ENCODE assay signal across 1 mouse cellular context in the genomic region with DNA sequence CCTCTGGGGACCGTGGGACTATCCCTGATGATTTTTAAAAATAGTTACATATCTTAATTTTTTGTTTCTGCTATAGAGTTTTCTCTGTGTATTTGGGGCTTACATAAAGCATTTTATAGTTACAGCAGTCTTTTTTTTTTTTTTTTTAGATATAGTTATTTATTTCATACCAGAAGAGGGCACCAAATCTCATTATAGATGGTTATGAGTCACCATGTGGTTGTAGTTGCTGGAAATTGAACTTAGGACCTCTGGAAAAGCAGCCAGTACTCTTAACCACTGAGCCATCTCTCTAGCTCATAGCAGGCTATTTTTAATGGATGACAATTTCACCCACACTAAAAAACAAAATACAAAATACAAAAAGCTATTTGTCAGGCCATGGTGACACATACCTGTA.
TF ChIP-seq lines count a peak whose summit lies in the region.

No protein-coding gene starts in this region.

TF ChIP-seq in CH12.LX, 34 proteins besides CTCF, POLR2A, EP300 and RAD21:
- TF ChIP-seq MEF2A (IDR thresholded peaks at IDR 0.05; ENCODE audit: borderline replicate concordance, low read depth, low read length): no peak
- TF ChIP-seq MXI1 (IDR thresholded peaks at IDR 0.05; ENCODE audit: low read depth, low read length): no peak
- TF ChIP-seq JUN (IDR thresholded peaks at IDR 0.05; ENCODE audit: insufficient read depth, low read depth, low read length): no peak
- no peak for TF ChIP-seq ELF1 (IDR thresholded peaks at IDR 0.05; ENCODE audit: low read depth, low read length)
- peak; percentile 93 for TF ChIP-seq ZNF384 (IDR thresholded peaks at IDR 0.05; ENCODE audit: low read depth, low read length)
- TF ChIP-seq SMC3 (IDR thresholded peaks at IDR 0.05; ENCODE audit: low read depth, low read length): peak; percentile 19
- TF ChIP-seq UBTF (IDR thresholded peaks at IDR 0.05; ENCODE audit: low read depth, low read length): no peak
- TF ChIP-seq KAT2A (IDR thresholded peaks at IDR 0.05; ENCODE audit: insufficient replicate concordance, low read length): no peak
- TF ChIP-seq ZMIZ1 (IDR thresholded peaks at IDR 0.05; ENCODE audit: low read depth, low read length): no peak
